Mouse (Mus musculus): ENCODE measurements around the gene Glyr1. TPM values are rescaled to one million over a fixed set of nuclear protein-coding genes. Genes with fewer than 3 reads are reported as not detected.

Glyr1 gene
- polyA plus RNA-seq, 1 experiment from 2014 or later: 131 TPM

- Histone ChIP-seq H3K9me3 (replicated peaks; ENCODE audit: control insufficient read depth, low read length) (no peaks in the 10 kb centered on the region), H3K27me3 (ENCODE audit: control insufficient read depth, insufficient read depth, low read length) (no peaks in the 10 kb centered on the region), H3K4me2 (ENCODE audit: low read depth, low read length) (no peak overlapping the region), H3K9ac (replicated peaks; ENCODE audit: low read length) (no peak overlapping the region), H3K36me3 (replicated peaks; ENCODE audit: control insufficient read depth, insufficient read depth, low read depth, low read length) (peaks cover 27% of the 10 kb centered on the region), H3K4me1 (ENCODE audit: control insufficient read depth, insufficient read depth, low read length) (no peaks in the 10 kb centered on the region), H3K27ac (replicated peaks; ENCODE audit: low read depth, low read length) (no peak overlapping the region), H3K4me3 (ENCODE audit: low read depth, low read length) (no peak overlapping the region)
- DNase-seq (ENCODE audit: low spot score) (no peak), ATAC-seq (replicated peaks; ENCODE audit: insufficient number of reproducible peaks, low FRiP score, low TSS enrichment, low read depth) (no peak)
- 73% methylated on average over 2 of the region's 2 CpGs for WGBS
Observed at GRCm38 (mm10) chr16:5029847-5030246, 19.8 kb downstream of the Glyr1 start.

DNA sequence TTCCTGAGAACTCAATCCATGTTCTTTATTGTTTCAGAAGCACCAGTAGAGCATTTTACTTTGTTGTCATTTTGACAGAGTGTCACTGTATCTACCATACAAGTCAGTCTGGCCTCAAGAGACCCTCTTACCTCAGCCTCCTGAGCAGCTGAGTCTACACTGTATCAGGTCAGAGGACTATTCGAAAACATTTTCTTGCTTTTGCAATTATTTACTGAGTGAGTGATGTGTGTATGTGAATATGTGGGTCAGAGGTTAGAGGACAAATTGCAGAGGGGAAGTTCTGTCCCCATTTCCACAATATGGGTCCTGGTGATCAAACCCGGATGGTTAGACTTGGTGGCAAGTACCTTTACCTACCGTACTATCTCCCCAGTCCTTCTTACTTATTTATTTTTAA lies 25.6 kb downstream of the Glyr1 start:
- 87% methylated on average over 3 of the region's 3 CpGs for WGBS
- Histone ChIP-seq H3K27ac (replicated peaks; ENCODE audit: low read depth, low read length) (no peak overlapping the region), H3K36me3 (replicated peaks; ENCODE audit: control insufficient read depth, insufficient read depth, low read depth, low read length) (peaks cover 31% of the 10 kb centered on the region), H3K27me3 (ENCODE audit: control insufficient read depth, insufficient read depth, low read length) (no peaks in the 10 kb centered on the region), H3K4me1 (ENCODE audit: control insufficient read depth, insufficient read depth, low read length) (no peaks in the 10 kb centered on the region), H3K9me3 (replicated peaks; ENCODE audit: control insufficient read depth, low read length) (no peaks in the 10 kb centered on the region), H3K4me2 (ENCODE audit: low read depth, low read length) (no peak overlapping the region), H3K9ac (replicated peaks; ENCODE audit: low read length) (no peak overlapping the region), H3K4me3 (ENCODE audit: low read depth, low read length) (no peak overlapping the region)
- DNase-seq (ENCODE audit: low spot score): no peak
- ATAC-seq (replicated peaks; ENCODE audit: insufficient number of reproducible peaks, low FRiP score, low TSS enrichment, low read depth): no peak

DNA sequence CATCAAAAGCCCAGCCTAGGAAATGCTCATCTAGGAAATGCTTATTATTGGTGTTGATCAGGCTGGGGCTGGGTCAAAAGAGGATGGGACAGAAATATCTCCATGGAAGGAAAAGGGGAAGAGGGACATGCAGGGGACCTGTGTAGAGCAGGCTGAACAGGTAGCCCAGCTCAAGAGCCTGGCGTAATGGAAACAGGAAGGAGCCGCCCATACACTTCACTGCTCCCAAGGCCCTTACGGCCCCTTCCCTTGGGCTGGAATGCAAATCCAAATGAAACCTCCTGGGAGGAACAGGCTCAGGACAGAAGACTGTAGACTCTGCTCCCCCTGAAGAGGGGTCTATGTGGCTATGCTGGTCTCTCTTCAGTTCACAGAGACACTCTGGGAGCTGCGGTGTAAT lies 35.1 kb downstream of the Glyr1 start:
- WGBS: 90% methylated on average over 4 of the region's 4 CpGs
- no peaks in the 10 kb centered on the region for H3K27me3 ChIP-seq (ENCODE audit: control insufficient read depth, insufficient read depth, low read length)
- no peak overlapping the region for H3K9ac ChIP-seq (replicated peaks; ENCODE audit: low read length)
- no peak overlapping the region for H3K4me2 ChIP-seq (ENCODE audit: low read depth, low read length)
- peaks cover 8% of the 10 kb centered on the region for H3K36me3 ChIP-seq (replicated peaks; ENCODE audit: control insufficient read depth, insufficient read depth, low read depth, low read length)
- H3K27ac ChIP-seq (replicated peaks; ENCODE audit: low read depth, low read length): no peak overlapping the region
- H3K4me1 ChIP-seq (ENCODE audit: control insufficient read depth, insufficient read depth, low read length): no peaks in the 10 kb centered on the region
- H3K9me3 ChIP-seq (replicated peaks; ENCODE audit: control insufficient read depth, low read length): no peaks in the 10 kb centered on the region
- ATAC-seq (replicated peaks; ENCODE audit: insufficient number of reproducible peaks, low FRiP score, low TSS enrichment, low read depth): no peak
- no peak overlapping the region for H3K4me3 ChIP-seq (ENCODE audit: low read depth, low read length)
- DNase-seq (ENCODE audit: low spot score): no peak

DNA sequence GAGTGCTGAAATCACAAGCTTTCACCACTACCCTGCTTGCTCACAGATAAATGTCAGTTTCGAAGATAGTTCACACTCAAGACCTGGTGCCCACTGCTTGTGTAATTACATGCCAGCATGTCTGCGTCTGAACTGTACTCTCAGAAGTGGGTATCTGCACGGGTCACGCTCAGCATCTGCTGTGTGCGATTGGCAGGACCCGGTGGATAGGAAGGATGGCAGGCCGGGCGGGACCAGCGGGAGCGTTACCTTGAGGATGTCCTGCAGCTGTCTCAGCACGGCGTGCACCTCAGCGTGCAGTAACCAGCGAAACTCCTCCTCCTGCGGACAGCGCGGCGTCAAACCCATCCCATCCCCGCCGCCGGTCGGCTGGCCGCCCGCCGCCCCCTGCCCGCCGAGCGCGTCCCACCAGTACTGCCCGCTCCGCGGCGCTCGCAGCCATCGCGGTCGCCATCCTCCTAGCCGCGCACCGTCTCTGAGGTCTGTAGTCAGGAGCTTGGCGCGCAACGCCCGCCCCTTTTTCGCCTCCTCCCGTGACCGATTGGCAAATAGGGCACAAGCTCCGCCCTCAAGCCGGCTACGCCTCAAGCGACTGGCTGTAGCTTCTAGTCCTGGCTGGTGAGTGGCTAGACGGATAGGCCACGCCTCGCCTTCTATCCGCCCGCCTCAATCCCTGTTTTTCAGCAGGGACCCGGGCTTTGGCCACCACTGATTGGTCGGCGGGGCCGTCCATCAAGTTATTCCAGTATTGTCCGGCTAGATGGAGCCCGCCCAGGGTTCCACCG lies 36.4 kb downstream of the Glyr1 start, which contains the start of gene Rogdi:
TSS of gene Rogdi (minus strand) at position 500 of the 785 bp plus-strand sequence.
- Histone ChIP-seq H3K36me3 (replicated peaks; ENCODE audit: control insufficient read depth, insufficient read depth, low read depth, low read length) (peaks cover 3% of the 10 kb centered on the region; the same call in 1 of the 2 replicates), H3K9me3 (replicated peaks; ENCODE audit: control insufficient read depth, low read length) (no peaks in the 10 kb centered on the region), H3K4me3 (ENCODE audit: low read depth, low read length) (peak within 1 kb of the TSS; percentile 58), H3K9ac (replicated peaks; ENCODE audit: low read length) (peak within 1 kb of the TSS; percentile 61), H3K27me3 (ENCODE audit: control insufficient read depth, insufficient read depth, low read length) (no peaks in the 10 kb centered on the region), H3K4me2 (ENCODE audit: low read depth, low read length) (peak within 1 kb of the TSS; percentile 79), H3K4me1 (ENCODE audit: control insufficient read depth, insufficient read depth, low read length) (no peaks in the 10 kb centered on the region), H3K27ac (replicated peaks; ENCODE audit: low read depth, low read length) (no peak within 1 kb of the TSS)
- WGBS: under 1% methylated on average over 62 of the region's 63 CpGs
- peak; percentile 98 for ATAC-seq (replicated peaks; ENCODE audit: insufficient number of reproducible peaks, low FRiP score, low TSS enrichment, low read depth)
- peak; percentile 99 for DNase-seq (ENCODE audit: low spot score)

- H3K36me3 ChIP-seq (replicated peaks; ENCODE audit: control insufficient read depth, insufficient read depth, low read depth, low read length): no peaks in the 10 kb centered on the region; the same call in 1 of the 2 replicates
- peak overlapping the region; percentile 79 for H3K4me2 ChIP-seq (ENCODE audit: low read depth, low read length)
- no peak for DNase-seq (ENCODE audit: low spot score)
- WGBS: 53% methylated on average over 13 of the region's 13 CpGs
- no peak for ATAC-seq (replicated peaks; ENCODE audit: insufficient number of reproducible peaks, low FRiP score, low TSS enrichment, low read depth)
- no peaks in the 10 kb centered on the region for H3K4me1 ChIP-seq (ENCODE audit: control insufficient read depth, insufficient read depth, low read length)
- peak overlapping the region; percentile 61 for H3K9ac ChIP-seq (replicated peaks; ENCODE audit: low read length)
- no peaks in the 10 kb centered on the region for H3K9me3 ChIP-seq (replicated peaks; ENCODE audit: control insufficient read depth, low read length)
- H3K27me3 ChIP-seq (ENCODE audit: control insufficient read depth, insufficient read depth, low read length): no peaks in the 10 kb centered on the region
- peak overlapping the region; percentile 58 for H3K4me3 ChIP-seq (ENCODE audit: low read depth, low read length)
- H3K27ac ChIP-seq (replicated peaks; ENCODE audit: low read depth, low read length): no peak overlapping the region
Observed at GRCm38 (mm10) chr16:5012036-5013005, 37.3 kb downstream of the Glyr1 start.

- 83% methylated on average over 7 of the region's 7 CpGs for WGBS
- no peak overlapping the region for H3K4me2 ChIP-seq (ENCODE audit: low read depth, low read length)
- no peaks in the 10 kb centered on the region; the same call in 1 of the 2 replicates for H3K36me3 ChIP-seq (replicated peaks; ENCODE audit: control insufficient read depth, insufficient read depth, low read depth, low read length)
- DNase-seq (ENCODE audit: low spot score): no peak
- no peaks in the 10 kb centered on the region for H3K27me3 ChIP-seq (ENCODE audit: control insufficient read depth, insufficient read depth, low read length)
- H3K4me3 ChIP-seq (ENCODE audit: low read depth, low read length): no peak overlapping the region
- no peak overlapping the region for H3K27ac ChIP-seq (replicated peaks; ENCODE audit: low read depth, low read length)
- H3K9me3 ChIP-seq (replicated peaks; ENCODE audit: control insufficient read depth, low read length): no peaks in the 10 kb centered on the region
- ATAC-seq (replicated peaks; ENCODE audit: insufficient number of reproducible peaks, low FRiP score, low TSS enrichment, low read depth): no peak
- H3K9ac ChIP-seq (replicated peaks; ENCODE audit: low read length): no peak overlapping the region
- no peaks in the 10 kb centered on the region for H3K4me1 ChIP-seq (ENCODE audit: control insufficient read depth, insufficient read depth, low read length)
Observed at GRCm38 (mm10) chr16:5011285-5011684, 38.4 kb downstream of the Glyr1 start.

DNA sequence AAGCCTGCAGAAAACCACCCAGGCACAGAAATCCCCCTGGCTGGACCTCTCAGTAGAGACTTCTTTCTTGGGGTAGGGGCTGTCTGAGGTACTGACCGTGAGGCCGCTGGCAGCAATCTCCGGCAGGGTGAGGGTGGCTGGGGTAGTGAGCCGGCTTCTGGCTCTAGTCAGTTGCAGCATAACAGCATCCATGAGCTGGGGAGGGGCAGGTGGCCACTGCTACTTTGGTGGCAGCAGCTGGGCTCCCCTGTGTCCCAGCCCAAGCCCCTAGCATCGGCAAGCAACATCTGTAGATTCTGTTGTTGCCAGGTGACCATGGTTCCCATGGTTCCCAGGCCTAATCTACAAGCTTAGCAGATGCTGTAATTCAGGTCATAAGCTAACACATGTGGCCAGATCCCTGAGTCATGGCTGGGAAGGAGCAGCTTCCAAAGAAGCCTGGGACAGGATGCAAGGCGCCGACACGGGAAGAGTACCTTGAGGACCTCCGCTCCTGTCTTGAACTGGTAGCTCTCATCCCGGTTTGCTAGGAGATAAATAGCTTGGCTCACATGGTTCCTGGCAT lies 39.2 kb downstream of the Glyr1 start:
- no peak overlapping the region for H3K4me2 ChIP-seq (ENCODE audit: low read depth, low read length)
- H3K27ac ChIP-seq (replicated peaks; ENCODE audit: low read depth, low read length): no peak overlapping the region
- no peak for ATAC-seq (replicated peaks; ENCODE audit: insufficient number of reproducible peaks, low FRiP score, low TSS enrichment, low read depth)
- no peak overlapping the region for H3K4me3 ChIP-seq (ENCODE audit: low read depth, low read length)
- H3K36me3 ChIP-seq (replicated peaks; ENCODE audit: control insufficient read depth, insufficient read depth, low read depth, low read length): no peaks in the 10 kb centered on the region; the same call in 1 of the 2 replicates
- H3K9ac ChIP-seq (replicated peaks; ENCODE audit: low read length): no peak overlapping the region
- H3K4me1 ChIP-seq (ENCODE audit: control insufficient read depth, insufficient read depth, low read length): no peaks in the 10 kb centered on the region
- WGBS: 91% methylated on average over 10 of the region's 10 CpGs
- H3K27me3 ChIP-seq (ENCODE audit: control insufficient read depth, insufficient read depth, low read length): no peaks in the 10 kb centered on the region
- no peaks in the 10 kb centered on the region for H3K9me3 ChIP-seq (replicated peaks; ENCODE audit: control insufficient read depth, low read length)
- no peak for DNase-seq (ENCODE audit: low spot score)
